Mouse (Mus musculus) hindbrain, embryonic 16.5 days (tissue): Measurements from ENCODE around the gene Marc1. TPM values are rescaled to one million over a fixed set of nuclear protein-coding genes. Genes with fewer than 3 reads are reported as not detected.
A peak's percentile ranks its signal among the peaks of the same experiment; 100 is the strongest.

Experiments used
- ATAC-seq: fragments of 200-750 bp; cut with Nextera tagmentation; 2 replicates; pipeline ENCODE4 v1.8.0; 2017; ENCODE audit warnings: moderate TSS enrichment, moderate library complexity
- H3K27ac ChIP-seq: fragments of 300-500 bp; sonication (generic); 2 replicates; pipeline ENCODE4 v1.5.1; 2014; ENCODE audit warnings: low read depth, mild to moderate bottlenecking, control low read depth, low read length, moderate library complexity
- H3K27me3 ChIP-seq: fragments of 300-500 bp; sonication (generic); replicated peaks from 2 replicates; pipeline ENCODE4 v1.6.1; 2014; ENCODE audit warnings: low read length; ENCODE audit not compliant: control insufficient read depth, insufficient read depth
- H3K36me3 ChIP-seq: fragments of 300-500 bp; sonication (generic); 2 replicates; pipeline ENCODE4 v1.6.1; 2014; ENCODE audit warnings: mild to moderate bottlenecking, low read length, moderate library complexity, mixed read lengths; ENCODE audit not compliant: control insufficient read depth, insufficient read depth
- H3K4me1 ChIP-seq: fragments of 300-500 bp; sonication (generic); 2 replicates; pipeline ENCODE4 v1.6.1; 2014; ENCODE audit warnings: low read depth, low read length; ENCODE audit not compliant: control insufficient read depth, insufficient read depth
- H3K4me2 ChIP-seq: fragments of 300-500 bp; sonication (generic); 2 replicates; pipeline ENCODE4 v1.6.1; 2014; ENCODE audit warnings: mild to moderate bottlenecking, low read length, control low read depth, moderate library complexity
- H3K4me3 ChIP-seq: fragments of 300-500 bp; sonication (generic); 2 replicates; pipeline ENCODE4 v1.5.1; 2014; ENCODE audit warnings: mild to moderate bottlenecking, low read length, control low read depth, moderate library complexity
- H3K9ac ChIP-seq: fragments of 300-500 bp; sonication (generic); 2 replicates; pipeline ENCODE4 v1.6.1; 2014; ENCODE audit warnings: low read depth, mild to moderate bottlenecking, control low read depth, low read length, moderate library complexity
- H3K9me3 ChIP-seq: fragments of 300-500 bp; sonication (generic); 2 replicates; pipeline ENCODE4 v1.6.1; 2014; ENCODE audit warnings: mild to moderate bottlenecking, low read length, moderate library complexity; ENCODE audit not compliant: control insufficient read depth
- WGBS: fragments of 180-500 bp; shearing (Covaris S2); extraction: QIAGEN DNeasy Blood & Tissue Kit; methylation state at CpG from one replicate; pipeline ENCODE4 v1.1.7; 2014; 5-methylcytosine and 5-hydroxymethylcytosine counted together
- polyA plus RNA-seq: library from polyadenylated mRNA; unstranded; fragments of >200 nt; fragmentation: Nextera tagmentation; extraction: Ambion mirVana; gene quantifications from 2 replicates; pipeline ENCODE4 v1.2.1, GENCODE M21; 2015

The Marc1 gene
- polyA plus RNA-seq, 1 experiment from 2014 or later: 0.24 TPM

GRCm38 (mm10) chr1:184777061-184777795 lies 33.9 kb downstream of the Marc1 start:
- Histone ChIP-seq H3K4me3 (no peak overlapping the region), H3K9ac (no peak overlapping the region), H3K4me2 (no peak overlapping the region), H3K27ac (no peak overlapping the region), H3K9me3 (no peaks in the 10 kb centered on the region), H3K36me3 (no peaks in the 10 kb centered on the region), H3K27me3 (no peaks in the 10 kb centered on the region), H3K4me1 (no peaks in the 10 kb centered on the region)
- 32% methylated on average over 22 of the region's 22 CpGs for WGBS
- ATAC-seq: no peak; the same call in 1 of the 2 replicates

- no peak overlapping the region for H3K27ac ChIP-seq
- no peak for ATAC-seq
- no peak overlapping the region for H3K4me2 ChIP-seq
- H3K36me3 ChIP-seq: no peaks in the 10 kb centered on the region
- H3K4me3 ChIP-seq: no peak overlapping the region
- H3K9ac ChIP-seq: no peak overlapping the region
- peaks cover 3% of the 10 kb centered on the region; the same call in 1 of the 2 replicates for H3K4me1 ChIP-seq
- H3K9me3 ChIP-seq: no peaks in the 10 kb centered on the region
- WGBS: 64% methylated on average over 8 of the region's 9 CpGs
- no peaks in the 10 kb centered on the region for H3K27me3 ChIP-seq
These were observed 35.8 kb downstream of the Marc1 start for GRCm38 (mm10) chr1:184775289-184775688.

- ATAC-seq: no peak
- no peak overlapping the region for H3K4me3 ChIP-seq
- H3K4me1 ChIP-seq: peaks cover 3% of the 10 kb centered on the region; the same call in 1 of the 2 replicates
- no peak overlapping the region; the same call in 1 of the 2 replicates for H3K9ac ChIP-seq
- peaks cover 2% of the 10 kb centered on the region; the same call in 1 of the 2 replicates for H3K9me3 ChIP-seq
- WGBS: 12% methylated on average over 9 of the region's 9 CpGs
- no peaks in the 10 kb centered on the region for H3K27me3 ChIP-seq
- peak overlapping the region; percentile 22; the same call in 1 of the 2 replicates for H3K4me2 ChIP-seq
- H3K27ac ChIP-seq: no peak overlapping the region
- no peaks in the 10 kb centered on the region for H3K36me3 ChIP-seq
These were observed 39.2 kb downstream of the Marc1 start for GRCm38 (mm10) chr1:184771891-184772249.

GRCm38 (mm10) chr1:184771202-184771890 lies 39.8 kb downstream of the Marc1 start:
- H3K9me3 ChIP-seq: peaks cover 2% of the 10 kb centered on the region; the same call in 1 of the 2 replicates
- peak overlapping the region; percentile 9 for H3K4me2 ChIP-seq
- peak; percentile 52; the same call in 1 of the 2 replicates for ATAC-seq
- no peak overlapping the region for H3K27ac ChIP-seq
- H3K9ac ChIP-seq: no peak overlapping the region; the same call in 1 of the 2 replicates
- no peak overlapping the region for H3K4me3 ChIP-seq
- peaks cover 3% of the 10 kb centered on the region; the same call in 1 of the 2 replicates for H3K4me1 ChIP-seq
- no peaks in the 10 kb centered on the region for H3K27me3 ChIP-seq
- H3K36me3 ChIP-seq: no peaks in the 10 kb centered on the region
- whole genome bisulfite sequencing: 31% methylated on average over 18 of the region's 18 CpGs

GRCm38 (mm10) chr1:184763866-184764265 lies 47.2 kb downstream of the Marc1 start:
- H3K9ac ChIP-seq: no peak overlapping the region
- H3K27ac ChIP-seq: no peak overlapping the region
- 49% methylated on average over 3 of the region's 3 CpGs for WGBS
- H3K9me3 ChIP-seq: no peaks in the 10 kb centered on the region
- H3K4me3 ChIP-seq: no peak overlapping the region
- H3K4me1 ChIP-seq: no peaks in the 10 kb centered on the region
- no peak for ATAC-seq
- no peak overlapping the region for H3K4me2 ChIP-seq
- no peaks in the 10 kb centered on the region for H3K27me3 ChIP-seq
- no peaks in the 10 kb centered on the region for H3K36me3 ChIP-seq

- Histone ChIP-seq H3K9me3 (no peaks in the 10 kb centered on the region), H3K4me3 (no peak overlapping the region), H3K36me3 (no peaks in the 10 kb centered on the region), H3K9ac (no peak overlapping the region), H3K4me2 (no peak overlapping the region), H3K27ac (no peak overlapping the region), H3K27me3 (no peaks in the 10 kb centered on the region), H3K4me1 (no peaks in the 10 kb centered on the region)
- no peak for ATAC-seq
- 57% methylated on average over 5 of the region's 5 CpGs for WGBS
These were observed 48.2 kb downstream of the Marc1 start for GRCm38 (mm10) chr1:184762941-184763340.

GRCm38 (mm10) chr1:184761988-184762387 lies 49.1 kb downstream of the Marc1 start:
- Histone ChIP-seq H3K9me3 (no peaks in the 10 kb centered on the region), H3K9ac (no peak overlapping the region), H3K36me3 (no peaks in the 10 kb centered on the region), H3K4me2 (no peak overlapping the region), H3K4me1 (no peaks in the 10 kb centered on the region), H3K27me3 (no peaks in the 10 kb centered on the region), H3K27ac (no peak overlapping the region), H3K4me3 (no peak overlapping the region)
- 80% methylated on average over 4 of the region's 4 CpGs for WGBS
- no peak for ATAC-seq

GRCm38 (mm10) chr1:184752671-184753070 lies 58.4 kb downstream of the Marc1 start:
- WGBS: 92% methylated on average over 5 of the region's 5 CpGs
- no peak overlapping the region for H3K27ac ChIP-seq
- H3K36me3 ChIP-seq: no peaks in the 10 kb centered on the region
- no peak overlapping the region for H3K4me2 ChIP-seq
- no peak overlapping the region for H3K4me3 ChIP-seq
- no peak for ATAC-seq
- no peaks in the 10 kb centered on the region for H3K9me3 ChIP-seq
- H3K27me3 ChIP-seq: no peaks in the 10 kb centered on the region
- H3K9ac ChIP-seq: no peak overlapping the region
- H3K4me1 ChIP-seq: no peaks in the 10 kb centered on the region; the same call in 1 of the 2 replicates

GRCm38 (mm10) chr1:184750114-184750664 lies 60.9 kb downstream of the Marc1 start:
- Histone ChIP-seq H3K36me3 (no peaks in the 10 kb centered on the region), H3K27me3 (no peaks in the 10 kb centered on the region), H3K9ac (no peak overlapping the region), H3K4me1 (no peaks in the 10 kb centered on the region; the same call in 1 of the 2 replicates), H3K4me2 (no peak overlapping the region), H3K4me3 (no peak overlapping the region), H3K27ac (no peak overlapping the region), H3K9me3 (no peaks in the 10 kb centered on the region)
- ATAC-seq: no peak
- WGBS: 78% methylated on average over 11 of the region's 11 CpGs
